Mouse (Mus musculus) left cerebral cortex, adult 8-10 months (tissue): ENCODE measurements around the gene Slc43a3. TPM values are rescaled to one million over a fixed set of nuclear protein-coding genes. Genes with fewer than 3 reads are reported as not detected.

Source experiments
- DNase-seq, 2 experiments: peaks; one replicate each; pipeline ENCODE4 v3.0.0; 2022; ENCODE audit warnings: low spot score in 2 of 2
- microRNA-seq, 2 experiments: library from miRNA; unstranded; fragments of <30 nt; microRNA quantifications; one replicate each; pipeline ENCODE4 v1.2.0; 2022
- total RNA-seq, 4 experiments: library from RNA; stranded (reverse); gene quantifications; 2 replicates each; pipeline ENCODE4 v1.2.4; 2022

Slc43a3 gene
- total RNA-seq, 4 experiments from 2014 or later, result 0.49 to 1.2 (median 1.0) TPM

GRCm38 (mm10) chr2:84980188-84980587 is 43.8 kb downstream of the Slc43a3 start, which contains the start of gene Prg2:
Gene Prg2, plus strand, starts transcription at chr2:84980461.
- no peak for DNase-seq

GRCm38 (mm10) chr2:84987930-84988329 is 51.6 kb downstream of the Slc43a3 start, which contains the start of gene Prg3:
Gene Prg3, plus strand, starts transcription at chr2:84988215.
- DNase-seq, result no peak

- DNase-seq, result no peak
These were observed 60.0 kb downstream of the Slc43a3 start for GRCm38 (mm10) chr2:84996376-84996775.

- no peak for DNase-seq
These were observed 63.3 kb downstream of the Slc43a3 start for GRCm38 (mm10) chr2:84999486-85000181.

GRCm38 (mm10) chr2:85001497-85001896 is 65.1 kb downstream of the Slc43a3 start:
- DNase-seq, result no peak

- DNase-seq, result no peak
These were observed 66.2 kb downstream of the Slc43a3 start for GRCm38 (mm10) chr2:85002575-85002974.

GRCm38 (mm10) chr2:85004341-85004740 is 68.0 kb downstream of the Slc43a3 start:
- DNase-seq, result peak in 1 of 2 experiments; percentile 54

GRCm38 (mm10) chr2:85006600-85006999 is 70.2 kb downstream of the Slc43a3 start:
- no peak for DNase-seq

GRCm38 (mm10) chr2:85007729-85008128 is 71.3 kb downstream of the Slc43a3 start:
- no peak for DNase-seq

Small RNAs within 50 kb of the gene (microRNA-seq; reads per million reads assigned to microRNA genes)
- gene Gm24332, result 0 reads per million in 2 experiments

Other genes with a start within 250 kb of the Slc43a3 start
- gene Zdhhc5, start 221.4 kb upstream of the Slc43a3 start, total RNA-seq, result 10 to 100 TPM; 38.3 to 42.1 (median 40.2) TPM
- gene Clp1, start 209.2 kb upstream of the Slc43a3 start, total RNA-seq, result 10 to 100 TPM in 2 of 4 experiments, 1 to 10 TPM in 2; 9.1 to 11.1 (median 10.3) TPM
- 10 to 100 TPM; 67.7 to 77.9 (median 74.4) TPM for gene Ypel4, start 202.5 kb upstream of the Slc43a3 start, total RNA-seq
- gene Gm19426, start 192.9 kb upstream of the Slc43a3 start, total RNA-seq, result 1 to 10 TPM in 2 of 4 experiments, under 1 TPM in 2; 0.89 to 2.3 (median 1.3) TPM
- gene Serping1, start 161.1 kb upstream of the Slc43a3 start, total RNA-seq, result 1 to 10 TPM; 6.6 to 9.6 (median 7.8) TPM
- 1 to 10 TPM; 7.3 to 8.4 (median 7.6) TPM for gene Ube2l6, start 137.8 kb upstream of the Slc43a3 start, total RNA-seq
- not detected for gene Smtnl1, start 113.9 kb upstream of the Slc43a3 start, total RNA-seq
- gene Timm10, start 109.6 kb upstream of the Slc43a3 start, total RNA-seq, result 10 to 100 TPM; 45.2 to 52.3 (median 46.5) TPM
- under 1 TPM in 2 of 4 experiments, not detected in 2; 0.09 to 0.20 TPM for gene Slc43a1, start 97.7 kb upstream of the Slc43a3 start, total RNA-seq
- gene Rtn4rl2, start 49.9 kb upstream of the Slc43a3 start, total RNA-seq, result 10 to 100 TPM; 57.0 to 74.6 (median 70.2) TPM
- gene Prg2, start 43.9 kb downstream of the Slc43a3 start, total RNA-seq, result under 1 TPM in 1 of 4 experiments, not detected in 3; 0.61 TPM
- gene Prg3, start 51.6 kb downstream of the Slc43a3 start, total RNA-seq, result not detected
- 100 to 1,000 TPM in 3 of 4 experiments, 10 to 100 TPM in 1; 99.9 to 112 (median 106) TPM for gene Ssrp1, start 100.7 kb downstream of the Slc43a3 start, total RNA-seq
- 1 to 10 TPM; 1.7 to 3.3 (median 2.3) TPM for gene P2rx3, start 100.9 kb downstream of the Slc43a3 start, total RNA-seq
- 100 to 1,000 TPM in 3 of 4 experiments, 10 to 100 TPM in 1; 96.3 to 122 (median 110) TPM for gene Tnks1bp1, start 111.4 kb downstream of the Slc43a3 start, total RNA-seq
- under 1 TPM; 0.23 to 0.28 (median 0.27) TPM for gene Aplnr, start 199.6 kb downstream of the Slc43a3 start, total RNA-seq